Mouse (Mus musculus) thymus, postnatal 36 days (tissue): Measurements from ENCODE around the gene Mfsd14a.
"Not testable (repeated sequence)": the region's sequence is repeated elsewhere in the genome, so short reads cannot be mapped to it uniquely, and the experiment has no call there.

Experiments
- DNase-seq, 2 experiments: peaks; one replicate each; pipeline ENCODE4 v3.0.0; 2022; ENCODE audit warnings: mixed read lengths in 2 of 2

Mfsd14a gene

DNA sequence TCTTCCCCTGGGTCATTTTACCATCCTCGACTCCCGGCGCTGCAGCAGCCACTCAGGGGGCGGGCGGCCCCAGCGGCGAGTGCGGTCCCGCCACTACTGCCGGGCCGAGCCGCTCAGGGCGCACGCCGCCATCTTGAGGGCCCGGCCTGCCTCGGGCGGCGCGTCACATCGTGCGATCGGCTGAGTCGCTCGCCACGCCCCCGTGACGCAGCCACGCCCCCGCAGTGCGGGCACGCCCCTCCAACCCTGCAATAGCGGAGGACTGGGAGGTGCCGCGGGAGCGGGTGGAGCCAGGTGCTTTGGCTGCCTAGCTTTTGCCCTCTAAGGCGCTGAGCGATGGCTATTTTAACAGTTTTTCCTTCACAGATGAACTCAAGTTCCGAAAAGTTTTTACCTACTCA, at the start of gene Mfsd14a:
Mfsd14a (minus strand) TSS at position 215 of the 401 bp plus-strand sequence.
- DNase-seq, result peak; percentile 99 to 100

DNA sequence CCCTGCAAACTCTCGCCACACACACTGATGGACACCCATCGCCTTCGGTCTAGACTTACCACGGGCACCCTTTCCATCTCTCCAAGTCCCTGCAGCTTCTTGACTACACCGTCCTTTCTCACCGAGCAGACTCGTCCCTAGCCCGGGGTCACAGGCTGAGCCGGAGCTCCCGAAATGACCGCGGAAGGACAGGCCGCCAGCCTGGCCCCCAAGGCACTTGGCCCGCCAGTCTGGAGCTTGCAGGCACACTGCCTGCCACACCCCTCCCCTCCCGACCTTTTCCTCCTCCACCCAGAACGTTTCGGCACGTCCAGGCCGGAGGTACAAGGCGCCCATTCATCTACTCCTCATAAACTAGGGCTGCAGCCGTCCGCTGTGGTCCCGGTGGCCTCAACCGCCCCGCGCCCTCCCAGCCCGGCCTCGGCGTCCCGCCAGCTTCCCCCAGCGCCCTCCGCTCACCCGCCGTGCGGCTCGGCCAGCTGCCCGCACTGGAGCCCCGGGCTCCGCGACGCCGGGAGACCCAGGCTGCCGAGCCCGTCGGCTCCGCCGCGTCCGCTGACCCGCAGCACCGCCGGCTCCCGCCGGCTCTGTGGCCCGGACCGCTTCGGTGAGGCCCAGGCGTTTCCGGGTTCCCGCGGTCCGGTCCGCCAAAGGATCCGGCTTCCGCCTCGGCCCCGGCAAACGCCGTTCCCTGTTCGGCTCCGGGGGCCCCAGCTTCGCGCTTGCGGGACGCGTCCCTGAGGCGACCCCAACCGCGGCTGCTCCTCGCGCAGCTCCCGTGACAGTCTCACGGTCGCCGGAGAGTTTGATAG, 49.4 kb upstream of the Mfsd14a start:
- DNase-seq, result peak; percentile 60 to 67

DNA sequence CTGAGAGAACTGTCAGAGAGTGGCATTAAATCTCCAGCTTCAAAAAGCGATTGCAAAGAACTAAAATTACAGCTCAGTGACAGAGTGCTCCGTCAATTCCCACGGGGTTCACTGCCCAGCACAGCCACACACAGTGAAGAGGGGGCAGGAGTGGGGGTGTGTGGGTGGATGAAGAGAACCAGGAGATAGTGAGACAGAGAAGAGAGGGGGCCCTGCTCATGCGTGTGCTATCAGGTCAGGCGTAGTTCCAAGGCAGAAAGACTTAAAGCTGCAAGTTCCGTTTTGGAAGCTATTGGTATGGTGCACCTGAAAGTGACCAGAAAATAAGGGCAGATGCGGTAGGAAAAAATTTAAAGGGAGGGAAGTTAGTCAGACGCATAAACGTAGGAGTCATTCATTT, 48.5 kb upstream of the Mfsd14a start:
- DNase-seq, result no peak

DNA sequence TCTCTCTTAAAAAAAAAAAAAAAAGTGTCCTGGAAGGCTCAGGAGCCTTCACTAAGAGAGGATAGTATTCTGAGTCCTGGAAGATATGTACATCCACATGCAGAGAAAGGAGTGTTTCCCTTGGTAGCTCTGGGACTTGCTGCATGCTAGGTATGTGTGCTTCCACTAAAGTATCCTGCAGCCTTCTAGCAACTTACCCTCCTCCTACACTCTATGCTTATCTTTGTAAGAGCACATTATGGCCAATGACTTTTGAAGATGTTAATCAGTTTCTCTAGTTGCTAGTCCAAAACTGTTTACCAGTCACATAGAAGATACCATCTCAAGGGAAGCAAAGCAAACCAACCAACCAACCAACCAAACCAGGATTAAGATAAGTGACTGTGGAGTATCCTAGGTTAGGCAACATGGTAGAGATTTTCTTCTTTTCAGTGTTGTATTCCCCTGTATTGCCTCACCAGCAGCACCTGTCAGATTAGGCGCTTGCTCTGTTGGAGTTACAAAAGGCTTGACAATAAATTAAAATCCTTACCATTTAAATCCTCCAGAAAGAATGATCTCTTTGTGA, 43.2 kb upstream of the Mfsd14a start:
- DNase-seq, result no peak

DNA sequence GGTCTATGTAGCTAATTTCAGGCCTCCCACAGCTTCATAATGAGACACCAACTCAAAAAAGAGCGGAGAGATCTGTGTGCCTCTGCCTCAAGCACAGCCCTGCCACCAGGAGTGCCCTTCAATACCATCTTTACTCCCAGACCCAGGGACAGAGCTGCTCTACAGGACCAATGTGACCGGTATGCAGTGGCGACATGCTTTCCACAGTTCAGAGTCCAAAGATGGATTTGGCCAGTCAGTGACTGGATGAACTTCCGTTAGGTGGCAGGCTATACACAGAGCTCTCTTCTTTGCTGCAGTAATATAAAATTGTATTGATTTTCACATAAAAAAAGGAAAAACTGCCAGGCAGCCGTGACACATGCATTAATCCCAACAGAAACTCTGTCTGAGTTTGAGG, 41.4 kb upstream of the Mfsd14a start:
- no peak for DNase-seq

DNA sequence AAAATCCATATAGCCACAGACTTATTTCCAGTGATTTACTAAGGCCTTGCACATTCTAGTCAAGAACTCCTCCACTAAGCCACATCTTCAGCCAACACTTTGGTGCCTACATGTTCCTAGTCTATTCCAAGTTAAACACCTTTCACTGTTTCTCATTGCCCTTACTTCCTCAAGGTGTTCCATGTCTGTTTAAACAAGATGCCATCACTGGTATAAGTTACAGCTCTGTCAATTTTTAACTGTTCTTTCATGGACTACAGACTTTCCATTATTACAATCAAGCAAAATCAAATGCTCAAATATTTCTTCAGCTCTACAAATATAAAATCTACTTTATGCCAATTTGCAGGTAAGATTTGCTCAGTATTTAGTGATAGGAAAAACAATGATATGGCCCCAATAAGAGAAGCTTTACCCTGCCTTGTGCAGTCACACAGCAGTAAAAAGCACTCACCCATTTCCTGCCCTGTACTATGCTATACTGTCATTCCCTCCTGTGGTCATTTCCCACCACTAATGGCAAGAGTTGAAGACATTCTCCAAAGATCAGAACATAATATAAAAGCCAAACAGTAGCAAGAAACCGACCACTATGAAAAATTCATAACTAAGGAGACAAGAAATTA, 40.3 kb upstream of the Mfsd14a start:
- DNase-seq, result no peak

DNA sequence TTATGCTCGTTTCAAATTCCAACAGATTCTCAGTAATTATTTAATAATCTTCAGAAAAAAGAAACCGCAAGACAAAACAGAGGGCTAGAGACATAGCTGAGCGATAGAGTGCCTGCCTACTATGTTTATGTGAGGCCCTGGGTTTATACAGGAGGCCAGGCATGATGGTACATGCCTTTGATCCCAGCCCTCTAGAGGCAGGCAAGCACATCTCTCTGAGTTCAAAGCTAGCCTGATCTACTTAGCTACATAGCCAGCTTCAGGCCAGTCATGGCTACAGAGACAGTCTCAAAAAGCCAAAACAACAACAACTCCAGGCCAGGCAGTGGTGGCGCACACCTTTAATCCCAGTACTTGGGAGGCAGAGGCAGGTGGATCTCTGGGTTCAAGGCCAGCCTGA, 39.1 kb upstream of the Mfsd14a start:
- no peak for DNase-seq

DNA sequence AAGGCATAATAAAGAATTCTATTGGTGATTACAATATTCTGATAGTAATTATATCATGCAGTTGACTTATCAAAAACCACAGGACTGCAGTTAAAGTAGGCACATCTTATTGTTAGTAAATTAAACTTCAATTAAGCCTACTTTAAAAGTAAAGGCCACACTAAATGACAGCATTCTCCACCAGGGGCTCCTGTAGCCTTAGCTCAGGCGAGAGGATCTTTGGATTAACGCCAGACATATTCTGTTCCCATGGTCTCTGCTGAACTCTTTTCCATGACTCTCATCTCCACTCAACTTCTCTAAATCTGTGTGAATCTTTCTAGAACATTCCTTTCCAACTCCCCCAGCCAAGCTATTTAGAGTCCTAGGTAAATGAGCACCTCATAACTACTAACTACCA, 36.3 kb upstream of the Mfsd14a start:
- no peak for DNase-seq

DNA sequence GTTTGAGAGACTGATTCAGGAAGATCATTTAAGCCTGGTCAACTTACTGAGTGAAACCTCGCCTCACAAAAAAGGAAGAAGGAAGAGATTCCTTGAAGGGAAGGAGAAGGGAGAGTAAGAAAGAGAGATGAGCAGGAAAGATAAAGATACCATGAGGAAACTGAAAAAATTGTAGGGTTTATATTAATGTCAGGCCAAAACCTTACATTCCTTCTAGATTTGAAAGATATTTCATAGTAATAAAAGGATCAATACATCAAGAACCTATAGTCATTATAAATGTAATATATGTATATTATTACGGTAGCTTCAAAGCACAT, 33.1 kb upstream of the Mfsd14a start:
- DNase-seq, result no peak

DNA sequence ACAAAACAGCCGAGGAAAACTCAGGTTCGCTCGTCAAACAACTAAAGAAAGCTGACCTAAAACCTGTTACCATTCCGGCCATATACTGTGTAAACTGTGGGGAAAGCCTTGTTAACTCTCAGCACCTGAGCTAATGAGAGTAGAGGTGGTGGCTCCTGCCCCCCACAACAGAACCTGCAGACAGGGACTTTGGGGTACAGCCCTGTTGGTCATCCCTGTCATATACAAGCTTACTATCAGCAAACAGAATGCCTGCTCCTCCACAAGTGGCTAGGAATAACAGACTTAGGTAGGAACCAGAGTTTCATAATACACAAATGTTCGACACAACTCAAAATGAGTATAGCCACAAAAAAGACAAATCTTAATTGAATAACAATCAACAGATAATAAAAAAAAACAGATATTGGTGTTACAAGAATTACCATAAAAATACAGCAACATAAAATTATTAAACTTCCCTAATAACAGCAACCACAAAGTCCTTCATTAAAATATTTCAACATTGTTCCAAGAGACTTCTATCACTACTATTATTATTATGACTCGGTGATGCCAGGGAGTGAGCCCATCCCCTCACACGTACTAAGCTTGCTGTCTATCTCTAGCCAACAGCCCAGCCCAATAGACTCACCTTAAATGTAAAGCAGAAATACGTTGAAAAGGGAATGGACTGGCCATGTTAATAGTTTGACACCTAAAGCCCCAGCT, 32.6 kb upstream of the Mfsd14a start:
- no peak for DNase-seq

DNA sequence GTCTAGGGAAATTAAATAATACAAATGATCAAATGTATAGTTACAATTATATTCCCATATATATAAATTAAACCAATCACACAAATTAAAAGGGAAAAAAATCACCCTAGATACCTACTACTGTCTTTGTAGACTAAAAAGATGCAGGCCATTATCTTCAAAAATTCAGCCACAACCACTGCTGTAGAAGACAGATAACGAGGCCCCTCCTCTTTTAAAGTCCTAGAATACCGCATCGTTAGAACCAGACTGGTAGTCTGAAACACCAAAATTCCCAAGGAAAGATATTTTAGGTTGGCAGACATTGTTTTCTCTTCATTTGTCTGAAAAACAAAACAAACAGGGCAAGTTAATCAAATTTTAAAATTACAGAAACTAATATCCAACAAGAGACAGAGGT, 31.8 kb upstream of the Mfsd14a start:
- no peak for DNase-seq

DNA sequence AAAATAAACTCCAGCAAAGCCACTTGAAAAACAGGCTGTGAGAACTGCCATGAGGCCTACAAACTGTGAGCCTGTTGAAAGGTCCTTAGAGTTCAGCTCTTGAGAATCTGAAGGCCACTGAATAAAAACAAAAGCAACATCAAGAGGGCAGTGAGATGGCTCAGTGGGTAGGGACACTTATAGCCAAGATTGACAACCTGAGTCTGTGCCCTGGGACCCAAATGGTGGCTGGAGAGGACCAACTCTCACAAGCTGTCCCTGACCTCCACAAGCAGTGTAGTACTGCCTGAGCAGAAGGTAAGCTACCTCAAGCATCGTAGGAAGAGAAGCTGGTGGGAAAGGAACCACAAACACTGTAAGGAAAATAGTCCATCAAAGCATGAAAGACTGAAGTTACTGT, 18.7 kb upstream of the Mfsd14a start, which contains the start of gene Gm43191:
Gm43191 (minus strand) TSS at position 101 of the 400 bp plus-strand sequence.
- no peak for DNase-seq

DNA sequence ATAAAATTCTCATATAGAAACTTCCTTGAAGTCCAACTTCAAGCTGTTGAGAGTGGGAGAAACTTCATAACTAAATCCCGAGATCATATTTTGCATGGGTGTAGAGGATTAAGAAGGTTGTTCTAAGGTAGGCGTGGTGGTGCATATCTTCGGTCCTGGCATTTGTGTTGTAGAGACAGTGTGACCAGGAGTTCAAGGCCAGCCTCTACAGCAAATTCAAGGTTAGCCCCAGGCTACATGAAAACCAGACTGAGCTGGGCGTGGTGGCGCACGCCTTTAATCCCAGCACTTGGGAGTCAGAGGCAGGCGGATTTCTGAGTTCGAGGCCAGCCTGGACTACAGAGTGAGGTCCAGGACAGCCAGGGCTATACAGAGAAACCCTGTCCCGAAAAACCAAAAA, 1.8 kb upstream of the Mfsd14a start:
- DNase-seq, result not testable (repeated sequence)

DNA sequence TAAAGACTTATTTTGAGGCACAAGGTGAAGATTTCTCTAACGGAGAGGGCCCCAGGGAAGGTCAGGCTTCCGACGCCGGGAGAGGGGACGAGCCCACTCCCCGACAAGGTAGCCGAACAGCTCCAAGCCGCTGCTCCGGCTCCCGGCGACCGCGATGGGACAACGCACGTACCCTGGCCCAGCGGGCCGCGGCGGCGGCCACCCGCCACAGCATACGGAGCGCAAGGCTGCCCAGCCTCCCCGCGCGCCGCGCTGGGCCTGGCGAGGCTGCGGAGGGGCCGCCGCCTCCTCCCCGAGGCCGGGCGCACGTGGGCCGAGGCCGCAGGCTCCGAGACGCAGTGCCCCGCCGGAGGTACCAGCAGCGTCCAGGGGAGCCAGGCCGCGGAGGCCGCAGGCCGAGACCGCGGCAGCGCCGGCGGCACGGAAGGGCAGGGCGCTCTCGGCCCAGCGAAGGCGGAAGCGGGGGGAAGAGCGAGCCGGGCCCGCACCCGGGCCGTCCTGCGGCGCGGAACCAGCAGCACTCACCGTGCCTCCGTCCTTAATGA, 535 bp downstream of the Mfsd14a start:
- DNase-seq, result no peak

DNA sequence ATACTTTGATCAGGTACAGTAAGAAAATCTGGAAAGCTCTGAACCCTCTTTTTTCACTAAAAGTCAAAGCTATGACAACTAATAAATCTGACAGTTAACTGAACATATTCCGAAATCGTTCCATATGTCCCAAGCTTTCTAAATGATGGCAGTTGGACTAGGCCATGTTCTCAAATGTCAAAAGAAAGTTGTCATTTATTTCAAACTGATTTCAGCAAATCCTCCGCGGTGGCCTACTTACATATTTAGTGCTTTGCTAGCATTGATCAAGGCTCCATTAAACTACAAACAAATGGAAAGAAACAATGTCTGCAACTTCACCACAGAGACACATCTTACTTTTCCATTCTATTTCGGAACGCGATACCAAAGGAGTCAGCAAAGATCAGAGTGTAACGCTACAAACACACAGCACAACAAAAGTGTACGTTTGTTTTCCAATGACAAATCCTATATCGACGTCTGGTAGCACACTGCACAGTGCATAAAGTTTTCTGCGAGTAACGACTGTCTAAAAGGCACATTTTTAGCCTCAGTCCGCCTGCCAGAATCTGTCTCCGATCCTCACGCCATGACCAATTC, 1.1 kb downstream of the Mfsd14a start:
- DNase-seq, result no peak

DNA sequence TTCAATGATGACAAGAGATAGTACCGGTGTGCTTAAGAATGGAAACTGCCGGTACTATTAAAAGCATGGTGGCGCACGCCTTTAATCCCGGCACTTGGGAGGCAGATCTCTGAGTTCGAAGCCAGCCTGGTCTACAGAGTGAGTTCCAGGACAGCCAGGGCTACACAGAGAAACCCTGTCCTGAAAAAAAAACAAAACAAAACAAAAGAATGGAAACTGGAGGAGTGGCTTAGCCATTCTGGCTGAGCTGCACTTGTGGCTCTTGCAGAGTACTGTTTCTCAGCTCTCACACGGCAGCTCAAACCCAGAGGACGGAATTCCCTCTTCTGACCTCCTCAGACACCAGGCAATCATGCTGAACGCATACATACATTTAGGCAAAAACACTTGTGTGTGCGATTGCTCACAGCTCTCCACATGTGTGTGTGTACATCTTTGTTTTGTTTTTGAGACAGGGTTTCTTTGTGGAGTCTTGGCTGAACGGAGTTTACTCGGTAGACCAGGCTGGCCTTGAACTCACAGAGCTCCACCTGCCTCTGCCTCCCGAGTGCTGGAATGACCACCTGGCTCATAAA, 2.5 kb downstream of the Mfsd14a start:
- no peak for DNase-seq

DNA sequence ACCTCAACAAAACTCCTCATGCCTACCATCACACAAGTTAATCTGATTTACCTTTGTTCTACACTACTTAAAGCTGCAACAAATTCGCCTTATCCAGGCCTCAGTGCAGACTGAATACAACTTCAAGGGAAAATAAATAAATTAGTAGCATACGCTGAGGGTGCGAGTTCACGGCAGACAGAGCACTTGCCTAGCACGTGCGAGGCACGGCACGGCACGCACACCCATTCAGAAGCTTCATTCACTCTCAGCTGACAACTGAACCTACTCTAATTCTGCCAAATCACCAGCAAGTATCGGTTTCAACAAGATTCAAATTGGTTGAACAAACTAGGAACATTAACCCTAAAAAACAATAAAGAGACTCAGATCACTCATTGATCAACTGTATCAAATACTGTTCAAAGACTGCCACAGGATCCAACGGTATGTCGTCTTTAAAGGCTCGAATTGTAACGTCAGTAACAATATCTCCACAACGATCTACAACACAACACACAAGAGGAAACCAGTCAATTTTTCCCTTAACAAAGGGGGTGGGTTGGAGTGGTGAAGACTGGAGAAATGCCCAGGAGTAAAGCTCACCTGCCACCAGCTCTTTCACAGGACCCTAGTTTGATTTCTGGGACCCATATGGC, 3.4 kb downstream of the Mfsd14a start:
- DNase-seq, result no peak

DNA sequence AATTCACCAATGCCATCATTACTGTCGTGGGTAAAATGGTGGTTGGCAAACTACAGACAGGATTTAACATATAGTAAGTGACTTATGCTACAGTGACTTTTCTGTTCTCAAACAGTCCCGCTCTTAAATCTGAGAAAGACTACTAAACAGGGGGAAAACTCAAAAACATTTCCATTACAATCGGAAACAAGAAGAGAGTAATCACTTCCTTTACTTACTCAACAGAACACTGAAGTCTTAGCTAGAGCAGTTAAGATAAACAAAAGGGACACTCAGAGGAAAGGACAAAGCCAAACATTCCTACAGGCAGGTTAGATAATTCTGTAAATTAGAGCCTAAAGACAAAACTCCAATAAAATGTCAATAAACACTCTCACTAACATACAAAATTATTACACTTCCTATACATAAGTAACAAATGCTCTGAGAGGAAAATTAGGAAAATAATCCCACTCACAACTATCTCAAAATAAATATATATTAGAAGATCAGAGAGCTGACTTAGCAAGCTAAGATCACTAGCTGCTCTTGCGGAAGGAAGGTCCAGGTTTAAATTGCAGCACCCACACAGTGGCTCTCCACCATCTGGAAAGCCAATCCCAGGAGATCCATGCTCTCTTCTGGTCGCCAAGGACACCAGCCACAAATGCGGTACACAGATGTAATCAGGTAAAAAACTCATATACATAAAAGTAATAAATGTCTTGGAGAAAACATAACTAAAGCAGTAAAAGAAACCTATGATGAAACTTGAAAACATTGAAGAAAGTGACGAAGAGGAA, 6.1 kb downstream of the Mfsd14a start:
- no peak for DNase-seq

DNA sequence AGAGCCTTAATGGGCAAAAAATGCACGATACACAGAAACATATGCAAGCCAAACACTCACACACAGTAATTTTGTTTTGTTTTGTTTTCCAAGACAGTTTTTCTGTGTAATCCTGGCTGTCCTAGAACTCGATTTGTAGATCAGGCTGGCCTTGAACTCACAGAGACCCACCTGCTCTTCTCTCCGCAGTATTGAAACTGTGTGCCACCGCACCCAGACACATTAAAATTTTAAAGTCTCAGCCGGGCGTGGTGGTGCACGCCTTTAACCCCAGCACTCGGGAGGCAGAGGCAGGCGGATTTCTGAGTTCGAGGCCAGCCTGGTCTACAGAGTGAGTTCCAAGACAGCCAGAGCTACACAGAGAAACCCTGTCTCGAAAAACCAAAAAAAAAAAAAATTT, 8.4 kb downstream of the Mfsd14a start:
- DNase-seq, result not testable (repeated sequence)

DNA sequence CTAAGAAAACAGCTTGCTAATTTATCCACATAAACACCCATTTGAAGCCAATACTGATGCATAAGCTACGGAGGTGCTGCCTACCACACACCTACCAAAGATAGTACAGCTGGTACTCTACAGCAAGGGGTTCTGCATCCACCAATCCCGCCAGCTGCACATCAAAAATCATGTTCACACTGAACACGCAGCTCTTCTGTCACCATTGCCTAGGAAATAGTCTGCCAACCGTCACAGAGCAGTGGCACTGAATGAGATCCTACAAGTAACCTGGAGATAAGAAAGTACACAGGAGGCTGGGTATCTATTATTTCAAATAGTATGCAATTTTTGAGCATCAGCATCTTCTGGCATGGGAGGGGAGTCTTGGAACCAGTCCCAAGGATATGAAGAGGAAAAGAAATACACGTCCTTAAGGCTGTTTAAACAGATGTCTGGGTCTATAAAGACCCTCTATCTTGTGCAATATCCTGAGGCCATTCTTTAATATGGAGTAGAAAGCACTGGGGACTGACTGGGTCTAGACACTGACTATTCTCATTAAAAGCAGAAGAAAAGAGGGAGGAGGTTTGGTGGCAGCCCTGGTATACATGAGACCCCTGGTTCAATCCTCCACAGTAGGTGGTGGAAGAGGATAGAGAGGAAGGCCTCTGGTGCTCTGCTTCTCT, 9.1 kb downstream of the Mfsd14a start:
- no peak for DNase-seq

DNA sequence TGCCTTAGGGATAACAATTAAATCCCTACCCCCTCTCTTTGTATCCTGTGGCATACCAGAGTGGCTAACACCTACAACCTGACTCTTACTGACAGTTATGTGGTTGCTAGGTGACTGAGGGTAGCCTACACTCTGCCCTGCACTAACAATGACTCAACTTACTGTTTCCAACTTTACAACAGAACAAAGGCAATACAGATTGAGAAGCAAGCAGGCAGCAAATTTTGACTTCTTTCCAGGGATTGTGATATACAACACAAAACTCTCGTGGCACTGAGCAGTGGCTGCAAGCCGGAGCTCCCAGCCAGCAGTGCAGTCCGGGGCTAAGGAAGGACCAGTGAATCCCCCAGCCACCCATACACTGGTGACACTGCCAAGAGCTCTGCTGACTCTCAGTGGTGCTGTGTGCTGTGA, 10.4 kb downstream of the Mfsd14a start:
- DNase-seq, result no peak
